Mouse (Mus musculus): ENCODE measurements at regions not wholly inside any gene's neighbourhood (a gene's known extent, or its start where the extent isn't known, plus 50 kb on each side); places are given as distances from the start of the nearest gene placed in this dataset.

DNA sequence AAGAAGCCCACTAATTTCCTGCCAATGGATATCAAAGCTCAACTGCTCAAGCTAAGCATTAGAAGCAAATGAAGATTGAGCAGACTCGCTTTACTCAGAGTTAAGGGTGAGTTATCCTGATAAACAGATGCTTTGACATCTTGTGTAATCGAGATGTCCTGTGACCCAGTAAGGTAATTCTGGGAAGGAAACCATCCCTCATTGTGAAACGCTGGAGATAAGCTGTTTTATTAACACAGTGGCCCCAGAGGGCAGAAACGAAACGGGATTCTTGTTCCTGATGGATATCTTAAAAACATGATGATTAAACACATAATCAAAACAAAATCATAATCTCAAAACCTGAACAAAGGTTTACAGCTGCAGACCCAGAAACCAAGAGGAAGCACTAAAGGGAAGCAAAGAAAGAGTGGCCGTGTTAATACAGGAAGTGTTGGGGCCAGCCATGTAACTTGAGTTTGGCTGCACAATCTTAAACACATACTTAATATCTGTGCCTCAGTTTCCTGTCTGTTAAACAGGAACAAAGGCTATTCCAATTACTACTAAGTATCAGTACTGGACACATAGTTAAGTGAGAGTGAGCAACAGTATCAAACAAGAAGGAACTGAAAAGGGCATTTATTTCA, 184.2 kb downstream of the Gm12728 start:
- no peak for DNase-seq

DNA sequence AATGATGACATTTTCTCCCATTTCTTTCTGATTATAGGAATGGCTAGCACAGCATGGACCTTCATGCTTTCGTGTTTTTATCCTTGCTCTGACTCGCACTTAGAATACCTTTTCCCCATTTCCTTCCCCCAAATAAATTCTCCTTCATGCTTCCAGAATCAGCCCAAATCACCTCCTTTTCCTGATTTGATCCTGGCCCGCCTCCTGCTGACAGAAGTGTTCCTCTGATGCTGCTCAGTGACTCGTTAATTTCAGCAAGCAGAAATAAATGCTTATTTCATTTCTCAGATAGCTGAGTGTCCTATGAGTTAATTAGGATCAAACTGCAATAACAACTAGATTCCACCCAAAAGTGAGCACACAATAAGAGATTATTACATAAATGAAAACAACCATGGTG, 185.3 kb downstream of the Gm12728 start:
- no peak for DNase-seq

DNA sequence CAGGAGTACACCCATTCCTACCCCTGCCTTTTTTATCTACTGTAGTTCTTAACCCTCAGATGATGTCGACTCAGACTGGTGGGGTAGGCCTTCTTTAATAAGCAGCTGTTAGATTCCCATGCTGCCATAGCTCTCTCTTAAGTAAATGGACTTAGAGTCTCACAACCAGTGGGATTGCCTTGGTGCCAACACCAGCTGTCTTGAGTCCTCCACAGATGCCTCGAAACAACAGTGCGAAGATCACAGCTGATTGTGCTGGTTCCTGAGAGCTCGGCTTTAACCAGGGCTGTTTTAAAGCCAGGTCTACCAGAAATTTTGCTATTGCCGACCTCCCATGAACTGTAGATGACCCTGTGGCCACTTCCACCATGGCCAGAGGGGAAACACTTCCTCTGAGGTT, 189.4 kb downstream of the Gm12728 start:
- DNase-seq, result no peak

DNA sequence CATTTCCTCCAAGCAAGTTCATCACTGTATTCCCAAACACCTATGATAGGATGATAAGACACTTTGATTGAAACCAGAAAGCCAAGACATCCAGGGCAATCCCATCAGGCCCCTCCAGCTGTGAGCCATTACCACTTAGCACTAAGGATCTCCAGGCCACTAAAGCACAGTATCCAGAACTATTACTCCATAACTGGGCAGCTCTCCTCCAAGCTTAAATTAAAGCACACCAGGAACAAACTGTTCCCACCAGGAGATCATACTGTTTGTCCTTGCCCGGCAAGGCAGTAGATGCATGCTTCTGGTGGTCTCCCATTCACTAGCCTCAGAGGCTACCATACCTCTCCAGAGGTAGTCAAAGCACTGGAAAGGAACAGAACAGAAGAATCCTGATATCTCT, 193.3 kb downstream of the Gm12728 start:
- no peak for DNase-seq

DNA sequence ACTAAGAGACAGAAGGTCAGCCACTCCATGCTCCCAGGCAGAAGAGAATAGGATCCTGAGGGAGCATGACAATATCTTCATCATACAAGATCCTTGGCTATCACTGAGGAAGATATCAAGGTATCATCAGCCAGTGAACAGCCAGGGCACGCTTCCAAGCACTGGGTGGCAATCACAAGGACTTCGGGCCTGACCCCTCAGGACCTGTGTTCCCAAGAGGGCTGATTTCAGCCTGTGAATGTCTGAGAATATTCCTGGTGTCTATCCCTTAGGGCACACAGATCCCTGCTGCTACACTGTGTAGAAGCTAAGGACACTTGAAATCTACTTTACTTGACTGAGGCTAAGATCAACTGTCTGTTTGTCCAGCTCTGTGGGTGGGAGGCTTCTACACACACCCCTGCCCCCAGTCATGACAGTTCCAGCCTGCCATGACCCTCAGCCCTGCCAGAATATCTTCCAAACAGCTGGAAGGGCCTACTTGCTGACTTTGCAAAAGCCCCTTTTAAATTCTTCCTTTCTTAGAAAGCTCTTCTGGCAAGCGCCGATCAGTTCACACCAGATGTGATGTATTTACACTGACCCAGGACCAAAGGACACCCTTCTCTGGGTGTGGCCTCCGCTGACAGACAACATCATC, 198.4 kb downstream of the Gm12728 start:
- no peak for DNase-seq

DNA sequence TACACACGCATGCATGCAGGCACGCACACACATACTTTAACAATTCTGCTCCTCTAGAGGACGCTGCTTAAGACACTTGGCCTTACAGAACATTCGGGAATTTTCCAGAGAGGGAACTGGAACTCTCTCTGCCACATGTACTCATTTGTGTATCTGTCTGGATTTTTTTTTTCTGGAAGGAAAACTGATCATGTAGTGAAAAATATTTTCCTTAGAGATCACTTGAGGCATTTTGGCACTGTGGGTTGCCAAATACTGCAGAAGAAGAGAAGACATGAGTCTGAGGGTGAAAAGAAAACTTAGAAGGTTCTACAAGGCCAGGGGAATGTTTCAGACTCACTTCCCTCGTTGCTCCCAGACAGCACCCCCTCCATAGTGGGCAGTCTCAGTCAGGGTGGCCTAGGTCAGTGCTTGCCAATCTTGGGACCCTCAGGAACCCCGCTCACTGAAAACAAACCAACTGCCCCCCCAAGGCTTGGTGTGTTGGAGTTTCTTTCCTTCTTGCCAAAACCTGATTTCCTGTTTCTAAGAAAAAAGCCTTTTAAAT, 203.0 kb downstream of the Gm12728 start:
- no peak for DNase-seq

DNA sequence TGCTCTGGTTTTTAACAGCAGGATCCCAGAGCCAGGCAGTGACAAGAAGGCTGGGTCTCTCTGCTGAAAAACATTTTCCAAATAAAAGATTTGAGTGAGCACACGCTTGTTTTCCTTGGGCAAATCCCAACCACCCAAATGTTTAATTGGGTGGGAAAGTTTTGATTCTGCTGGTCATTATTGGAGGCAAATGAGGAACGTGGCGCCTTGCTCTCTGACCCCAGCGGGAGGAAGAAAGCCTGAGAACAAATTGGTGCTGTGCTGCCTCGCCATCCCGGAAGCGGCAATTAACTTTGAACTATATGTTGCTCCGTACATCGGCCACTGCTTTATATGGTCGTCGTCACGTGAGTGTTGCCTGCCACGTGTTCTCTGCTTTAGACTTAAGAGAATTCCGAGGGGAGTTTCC, 204.7 kb downstream of the Gm12728 start:
- DNase-seq, result no peak

DNA sequence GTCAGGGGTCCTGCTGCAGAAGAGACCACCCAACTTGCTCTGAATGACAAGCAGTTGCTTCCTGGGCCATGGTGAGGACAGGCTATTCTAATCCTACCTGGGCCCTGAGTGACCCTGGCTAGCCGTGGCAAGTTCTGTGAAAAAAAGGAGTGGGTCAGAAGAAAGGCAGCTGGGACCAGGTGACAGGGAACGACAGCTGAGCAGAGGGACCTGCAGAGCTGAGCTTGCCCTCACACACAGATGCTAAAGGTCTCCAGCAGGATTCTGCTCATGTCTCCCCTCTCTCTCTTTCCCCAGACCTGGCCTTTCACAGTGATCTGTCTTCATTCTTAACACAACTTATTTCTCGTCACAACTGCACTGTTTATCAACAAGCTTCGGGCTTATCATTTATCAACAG, 206.4 kb downstream of the Gm12728 start:
- no peak for DNase-seq

DNA sequence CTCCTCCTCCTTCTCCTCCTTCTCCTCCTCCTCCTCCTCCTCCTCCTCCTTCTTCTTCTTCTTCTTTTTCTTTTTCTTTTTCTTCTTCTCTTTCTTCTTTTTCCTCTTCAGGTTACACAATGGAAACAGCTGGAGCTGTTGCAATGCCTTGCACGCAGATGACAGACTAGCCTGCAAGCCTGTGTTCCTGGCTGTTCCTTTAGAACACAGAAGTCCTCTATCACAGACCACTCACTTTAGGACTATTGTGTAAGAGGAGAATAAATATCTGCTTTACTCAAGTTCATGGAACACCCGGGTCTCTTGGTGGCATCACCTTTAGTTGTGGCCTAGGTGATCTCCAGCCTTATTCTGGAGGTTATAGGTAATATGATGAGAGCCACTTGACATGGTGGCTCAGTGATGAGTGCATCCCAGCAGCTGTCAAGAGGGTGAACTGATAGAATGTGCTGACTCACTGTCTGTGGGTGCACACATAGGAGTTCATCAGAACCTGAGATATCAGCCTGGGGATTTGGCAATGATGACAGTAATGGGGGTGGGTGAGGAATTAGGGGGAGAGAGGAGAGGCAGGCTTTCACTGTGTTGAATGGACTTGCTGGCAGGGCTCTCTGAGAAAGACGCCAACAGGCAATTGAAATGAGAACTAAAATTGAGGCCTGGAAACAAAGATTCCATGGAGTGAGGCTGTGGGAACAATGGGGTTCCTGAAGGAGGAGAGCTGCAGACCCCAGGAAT, 207.4 kb downstream of the Gm12728 start:
- no peak for DNase-seq

DNA sequence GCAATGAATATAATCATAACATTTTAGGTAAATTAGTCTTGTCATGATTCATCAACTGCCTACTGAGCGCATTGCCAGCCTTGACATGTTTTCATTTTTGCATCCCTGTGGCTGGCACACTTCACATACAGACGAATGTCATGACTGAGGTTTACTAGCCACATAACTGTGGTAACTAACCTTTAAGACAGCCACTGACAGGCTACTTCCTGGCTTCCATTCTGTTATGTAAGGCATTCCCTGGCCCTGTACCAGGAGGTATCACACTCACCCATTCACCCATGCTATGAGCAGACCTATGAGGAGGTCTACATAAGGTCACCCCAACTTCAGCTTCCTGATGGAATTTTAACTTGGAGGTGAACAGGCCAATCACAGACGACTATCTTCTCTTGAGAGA, 212.8 kb downstream of the Gm12728 start:
- no peak for DNase-seq

DNA sequence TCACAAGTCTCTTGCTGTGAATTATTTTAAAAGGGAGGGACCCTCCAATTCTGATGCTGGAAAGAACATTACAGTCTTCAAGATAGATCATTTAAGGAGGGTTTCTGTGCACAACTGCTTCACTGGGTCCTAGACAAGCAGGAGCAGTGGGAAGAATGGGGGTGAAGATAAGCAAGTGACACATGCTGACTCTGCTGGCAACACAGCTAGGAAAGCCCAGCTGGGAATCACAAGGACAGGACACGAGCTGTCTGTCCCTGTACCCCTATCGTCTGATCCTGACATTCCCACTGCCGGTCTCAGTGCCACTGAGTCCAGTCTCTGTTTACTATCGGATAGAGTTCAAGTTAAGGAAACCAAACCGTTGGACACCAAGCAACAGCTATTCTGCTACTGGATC, 216.3 kb downstream of the Gm12728 start:
- DNase-seq, result no peak

DNA sequence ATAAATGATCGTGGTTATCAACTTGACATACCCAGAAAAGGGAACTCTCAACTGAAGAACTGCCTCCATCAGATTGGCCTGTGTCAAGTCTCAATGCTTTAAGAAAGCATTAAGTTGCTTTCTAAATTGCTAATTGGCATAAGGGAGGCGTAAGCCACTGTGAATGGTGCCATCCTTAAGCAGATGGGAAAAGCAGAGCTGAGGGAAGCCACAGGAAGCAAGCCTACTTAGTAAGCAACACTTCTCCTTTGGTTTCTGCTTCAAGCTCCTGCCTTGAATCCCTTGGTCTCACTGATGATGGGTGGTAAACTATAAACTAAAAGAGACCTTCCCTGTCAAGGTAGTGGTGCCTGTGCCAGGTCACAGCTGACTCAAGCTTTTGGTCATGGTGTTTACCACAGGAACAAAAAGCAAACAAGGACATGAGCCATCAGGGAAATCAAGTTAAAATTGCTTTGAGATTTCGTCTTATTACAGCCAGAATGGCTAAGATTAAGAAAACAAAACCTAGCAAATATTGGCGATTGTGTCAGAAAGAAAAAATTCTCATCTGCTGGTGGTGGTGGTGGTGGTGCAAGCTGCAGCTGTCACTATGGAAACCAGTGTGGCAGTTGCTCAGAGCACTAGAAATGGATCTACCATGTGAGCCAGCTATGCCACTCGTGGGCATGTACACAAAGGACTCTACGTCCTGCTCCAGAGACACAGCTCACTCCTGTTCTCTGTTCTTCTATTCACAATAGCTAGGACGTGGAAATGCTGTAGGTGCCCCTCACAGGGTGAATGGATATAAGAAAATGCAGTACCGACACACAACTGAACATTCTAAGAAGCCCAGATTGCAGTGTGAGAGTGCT, 217.9 kb downstream of the Gm12728 start:
- DNase-seq, result no peak

DNA sequence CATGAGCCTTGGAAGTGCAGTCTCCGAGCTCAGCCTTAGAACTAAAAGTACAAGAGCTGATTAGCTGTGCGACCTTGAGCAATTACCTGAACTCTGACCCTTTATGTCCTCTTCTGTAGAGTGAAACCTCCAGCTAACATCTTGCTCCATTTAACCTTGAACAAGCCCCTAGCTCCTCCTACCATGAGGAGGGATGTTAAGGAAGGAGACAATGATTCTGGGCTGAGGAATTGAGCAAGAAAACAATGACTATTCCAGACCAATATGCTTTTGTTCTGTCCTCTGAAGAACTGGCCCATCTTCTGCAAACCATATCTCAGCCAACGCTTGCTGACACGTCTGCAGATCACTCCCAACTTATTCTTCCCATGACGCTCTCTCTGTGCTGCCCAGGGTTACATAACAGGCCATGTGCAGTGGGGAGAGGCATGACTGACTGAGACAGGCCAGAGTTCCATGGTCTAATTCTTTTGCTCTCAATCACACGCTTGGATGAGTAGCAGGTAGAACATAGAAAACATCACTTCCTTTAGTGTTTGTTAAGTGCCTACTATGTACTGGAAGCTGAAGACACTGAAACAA, 227.5 kb downstream of the Gm12728 start:
- DNase-seq, result no peak

DNA sequence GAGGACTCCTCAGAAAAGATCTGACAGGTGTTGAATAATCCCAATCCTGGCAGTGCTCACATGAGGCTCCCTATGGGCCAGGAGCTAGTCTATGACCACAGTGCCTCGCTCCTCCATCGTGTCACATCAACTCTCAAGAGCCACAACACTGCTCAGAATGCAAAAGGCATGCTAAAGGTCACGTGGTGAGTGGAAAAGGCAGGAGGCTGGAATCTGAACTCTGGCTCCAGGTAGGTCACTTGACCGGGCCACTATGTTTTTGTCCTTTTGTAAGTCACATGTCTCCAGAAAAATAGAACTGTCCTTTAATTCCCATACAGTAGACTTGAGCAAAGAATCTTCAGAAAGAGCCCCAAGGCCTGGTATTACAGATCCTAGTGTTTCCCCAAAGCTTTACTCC, 229.3 kb downstream of the Gm12728 start:
- DNase-seq, result no peak

DNA sequence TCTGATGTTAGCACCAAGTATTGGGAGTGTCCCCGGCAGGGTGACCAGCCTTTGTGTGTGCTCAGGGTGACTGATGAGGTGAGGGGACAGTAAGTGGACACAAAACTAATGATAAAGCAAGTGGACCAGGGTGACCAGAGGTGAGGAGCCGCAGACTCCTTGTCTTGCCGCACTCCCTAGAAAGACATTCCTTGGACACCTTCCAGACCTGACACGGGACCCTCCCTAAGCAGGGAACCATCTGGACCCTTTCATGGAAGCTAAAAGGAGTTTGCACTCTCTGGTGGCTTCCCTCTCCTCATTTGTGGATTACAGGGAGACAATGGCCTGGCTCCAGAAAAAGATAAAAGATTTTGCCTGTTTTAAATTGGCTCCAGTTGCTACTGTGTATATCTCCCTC, 230.7 kb downstream of the Gm12728 start:
- no peak for DNase-seq

DNA sequence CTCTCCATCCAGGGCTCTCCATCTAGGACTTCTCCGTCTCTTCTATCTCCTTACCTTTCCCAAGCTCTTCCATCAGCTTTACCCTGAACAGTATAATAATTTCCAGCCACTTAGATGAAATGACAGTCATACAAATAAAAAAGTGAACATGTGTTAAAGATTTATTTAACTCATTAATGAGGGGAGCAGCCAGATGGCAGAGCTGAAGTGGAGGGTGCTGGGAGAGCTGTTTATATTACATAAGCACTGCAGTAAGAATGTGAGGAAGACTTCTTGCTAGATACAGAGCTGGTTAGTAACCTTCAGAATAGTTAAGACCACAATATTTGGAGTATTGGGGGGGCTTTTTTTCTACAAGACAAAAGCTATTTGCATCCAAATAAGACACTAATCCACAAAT, 234.9 kb downstream of the Gm12728 start:
- no peak for DNase-seq

DNA sequence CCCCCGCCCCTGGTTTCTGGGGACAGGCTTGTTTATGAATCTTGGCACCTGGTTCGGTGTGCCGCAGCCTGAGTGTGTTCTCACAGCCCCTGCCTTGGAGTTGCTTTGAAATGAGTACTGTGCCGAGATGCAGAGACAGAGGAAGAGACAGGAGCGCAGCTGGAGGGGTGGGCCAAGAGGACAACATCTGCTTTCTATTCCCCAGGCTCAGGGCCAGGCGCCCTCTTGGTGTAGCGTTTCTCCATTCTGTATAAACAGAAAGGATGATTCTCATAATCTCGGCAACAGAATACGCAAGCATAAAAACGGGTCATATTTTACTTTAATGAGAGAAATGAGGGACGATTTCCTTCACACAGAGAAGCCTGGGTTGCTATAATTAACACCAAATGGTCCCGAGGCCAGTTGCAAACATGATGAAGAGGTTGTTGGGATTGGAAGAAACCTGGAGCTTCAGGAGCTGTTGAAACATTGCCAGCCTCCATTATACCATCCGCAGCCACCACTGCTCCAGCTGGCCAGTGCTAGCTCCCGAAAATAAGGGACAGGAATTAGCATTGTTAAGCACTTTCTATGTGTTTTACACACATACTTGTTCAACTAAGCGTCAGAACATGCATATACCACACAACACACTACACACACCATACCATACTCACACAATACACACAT, 236.4 kb downstream of the Gm12728 start:
- DNase-seq, result no peak

DNA sequence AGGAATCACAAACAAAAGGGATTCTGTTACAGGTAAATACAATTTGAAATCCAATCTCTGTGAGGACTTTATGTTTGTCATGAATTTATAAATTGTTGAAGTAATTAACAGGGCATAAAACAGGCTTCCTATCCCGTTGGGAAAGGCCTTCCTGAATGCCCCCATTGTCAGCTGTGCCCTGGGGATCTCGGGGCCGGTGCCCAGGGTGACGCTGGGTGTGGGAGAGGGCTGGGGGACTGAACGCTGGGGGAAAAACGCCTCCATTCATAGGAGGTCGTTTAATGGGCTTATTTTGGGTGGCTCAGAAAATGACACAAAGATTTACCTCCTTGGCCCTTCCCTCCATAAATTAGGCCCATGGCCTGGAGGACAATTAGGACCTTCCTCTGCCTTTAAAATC, 250.7 kb downstream of the Gm12728 start:
- DNase-seq, result no peak

DNA sequence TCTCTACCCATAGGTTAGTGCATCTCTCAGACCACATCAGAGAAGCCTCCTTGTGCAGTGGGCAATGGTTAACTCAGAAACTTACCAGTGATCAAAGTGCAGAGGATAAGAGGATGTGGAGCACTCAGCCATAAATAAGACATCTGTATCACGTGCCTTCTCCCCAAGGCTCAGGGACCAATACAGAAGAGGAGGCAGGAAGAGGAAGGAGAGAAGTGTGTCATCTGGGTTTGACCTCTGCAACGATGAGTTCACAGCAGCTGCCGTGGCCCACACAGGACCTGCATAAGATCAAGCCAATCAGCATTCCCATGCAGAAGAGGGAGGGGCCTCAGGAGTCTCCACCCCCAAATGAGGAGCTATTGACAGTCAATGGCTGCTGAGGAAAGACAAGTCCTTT, 252.8 kb downstream of the Gm12728 start:
- DNase-seq, result no peak

DNA sequence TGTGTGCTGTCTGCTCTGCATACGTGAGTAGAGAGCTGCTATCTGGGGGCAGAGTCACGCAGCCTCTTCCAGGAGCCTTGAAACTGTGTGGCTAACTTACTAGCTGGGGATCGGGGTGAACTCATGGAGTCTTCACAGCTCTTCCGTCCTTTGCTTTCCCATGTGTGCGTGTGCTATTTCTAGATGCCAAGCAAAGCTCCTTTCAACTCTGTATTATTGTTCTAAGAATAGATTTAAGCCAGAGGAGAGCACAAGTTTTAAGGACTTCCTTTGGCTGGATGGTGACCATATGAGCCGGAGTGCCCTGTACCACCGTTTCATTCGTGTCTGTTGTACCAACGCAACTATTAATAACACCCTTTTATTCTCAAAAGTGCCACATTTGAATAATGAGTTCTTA, 254.0 kb downstream of the Gm12728 start:
- no peak for DNase-seq

DNA sequence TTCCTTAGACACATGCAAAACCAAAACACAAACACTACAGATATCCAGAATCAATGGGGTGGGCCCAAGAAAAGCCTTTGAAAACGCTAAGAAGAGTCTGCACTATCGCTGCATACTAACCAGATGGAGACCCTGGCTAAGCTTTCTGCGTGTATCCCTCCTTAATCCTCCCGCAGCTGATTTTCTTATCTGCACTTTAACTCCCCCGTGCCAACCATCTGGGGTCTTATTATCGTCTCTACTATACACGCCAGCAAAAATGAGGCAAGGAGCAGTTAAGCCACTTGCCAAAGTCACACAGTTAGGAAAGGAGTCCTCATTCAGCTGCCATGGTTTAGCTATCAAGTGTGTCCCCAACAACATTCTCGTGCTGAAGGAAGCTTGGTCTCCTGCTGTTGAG, 258.4 kb downstream of the Gm12728 start:
- DNase-seq, result no peak

DNA sequence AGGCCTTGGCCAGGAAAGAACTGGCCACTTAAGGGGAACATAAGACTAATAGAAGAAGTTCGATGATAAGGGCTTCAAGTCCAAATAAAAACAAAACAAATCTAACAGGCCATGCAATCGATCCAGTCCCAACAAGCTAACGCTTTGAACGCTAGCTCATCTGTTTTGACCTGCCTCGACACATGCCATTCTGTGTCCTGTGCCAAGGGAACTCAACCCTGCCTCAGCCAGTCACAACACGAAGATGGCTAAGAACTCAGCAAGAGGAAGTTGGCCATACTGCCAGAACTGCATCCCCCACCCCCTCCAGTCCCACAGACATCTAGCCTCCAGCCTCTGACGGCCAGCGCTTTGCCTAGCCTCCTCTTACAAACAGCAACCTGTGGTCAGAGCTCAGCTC, 259.1 kb downstream of the Gm12728 start:
- DNase-seq, result no peak
